Mouse (Mus musculus) ES-E14 (cell line): ENCODE data around the gene Arhgap33.

Source experiments
- CHD2 ChIP-seq: IDR thresholded peaks from 2 replicates; pipeline ENCODE4 v1.6.1; 2014; ENCODE audit warnings: mild to moderate bottlenecking, low read depth, low read length, inconsistent platforms
- HCFC1 ChIP-seq: IDR thresholded peaks from 2 replicates; pipeline ENCODE4 v1.6.1; 2012; ENCODE audit warnings: low read length, inconsistent platforms, borderline replicate concordance; ENCODE audit not compliant: insufficient read depth
- MAFK ChIP-seq: IDR thresholded peaks from 2 replicates; pipeline ENCODE4 v1.6.1; 2014; ENCODE audit warnings: mild to moderate bottlenecking, low read depth, low read length, inconsistent platforms; ENCODE audit not compliant: insufficient read depth
- ZC3H11A ChIP-seq: IDR thresholded peaks from 2 replicates; pipeline ENCODE4 v1.6.1; 2012; ENCODE audit warnings: low read depth, mild to moderate bottlenecking, inconsistent platforms, low read length, borderline replicate concordance
- ZNF384 ChIP-seq: IDR thresholded peaks from 2 replicates; pipeline ENCODE4 v1.6.1; 2012; ENCODE audit warnings: low read depth, low read length, inconsistent platforms

- TF ChIP-seq HCFC1 (no peak), ZC3H11A (no peak), MAFK (no peak), ZNF384 (no peak), CHD2 (no peak)
Measured at GRCm38 (mm10) chr7:30515003-30515760, 19.7 kb downstream of the Arhgap33 start.
